Mouse (Mus musculus): ENCODE measurements around the gene Asxl2. TPM values are rescaled to one million over a fixed set of nuclear protein-coding genes. Genes with fewer than 3 reads are reported as not detected.

Asxl2 gene
- polyA plus RNA-seq, 2 experiments, result 6.7 to 7.2 TPM

DNA sequence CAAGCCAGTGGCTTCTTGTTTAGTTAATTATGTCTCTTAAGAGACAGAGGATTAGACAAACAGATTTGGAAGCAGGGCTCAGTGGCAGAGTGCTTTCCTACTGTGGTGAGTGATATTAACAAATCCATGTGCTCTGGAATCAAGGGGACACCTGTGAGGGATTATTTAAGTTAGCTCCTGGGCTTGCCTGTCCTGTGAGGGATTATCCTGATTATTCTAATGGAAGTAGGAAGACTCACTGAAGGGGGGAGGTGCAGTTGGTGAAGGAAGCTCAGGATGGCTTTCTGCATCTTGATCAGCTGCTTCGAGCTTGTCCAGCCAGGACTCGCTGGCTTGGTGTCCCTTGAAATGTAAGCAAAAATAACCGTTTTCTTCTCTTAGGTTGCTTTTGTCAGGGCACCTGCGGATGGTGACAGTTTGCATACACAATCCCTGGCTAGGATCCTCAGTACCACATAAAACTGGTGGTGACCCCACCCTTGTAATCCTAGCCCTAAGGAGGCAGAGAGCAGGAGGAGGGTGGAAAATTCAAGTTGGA lies 119.5 kb downstream of the Asxl2 start:
- TF ChIP-seq CTCF (IDR thresholded peaks at IDR 0.05; ENCODE audit: low read depth), result no peak
- TF ChIP-seq EP300 (IDR thresholded peaks at IDR 0.05; ENCODE audit: low read depth), result no peak
- 59% methylated on average over 4 of the region's 4 CpGs for WGBS (ENCODE audit: insufficient replicate concordance)
- no peak overlapping the region for H3K27ac ChIP-seq
- no peak overlapping the region for H3K4me3 ChIP-seq (ENCODE audit: insufficient read depth in 1 of 2, low read depth in 2 of 2, low read length in 2 of 2)
- H3K36me3 ChIP-seq (replicated peaks; ENCODE audit: control insufficient read depth, insufficient read depth, low read depth), result no peaks in the 10 kb centered on the region
- no peaks in the 10 kb centered on the region for H3K27me3 ChIP-seq (ENCODE audit: control insufficient read depth, insufficient read depth, low read length)
- no peak overlapping the region for H3K4me2 ChIP-seq (ENCODE audit: low read depth)
- H3K9ac ChIP-seq (replicated peaks), result no peak overlapping the region
- H3K4me1 ChIP-seq (replicated peaks; ENCODE audit: control insufficient read depth in 2 of 2, insufficient read depth in 2 of 2, low read length in 1 of 2), result peaks cover 0 to 3% of the 10 kb centered on the region in 2 experiments; a peak in 2 of 4 replicates
- no peak for DNase-seq (ENCODE audit: low read depth in 3 of 3, low spot score in 3 of 3)
- no peaks in the 10 kb centered on the region for H3K9me3 ChIP-seq (ENCODE audit: control insufficient read depth, low read length)
- no peak for ATAC-seq (ENCODE audit: insufficient read depth)

DNA sequence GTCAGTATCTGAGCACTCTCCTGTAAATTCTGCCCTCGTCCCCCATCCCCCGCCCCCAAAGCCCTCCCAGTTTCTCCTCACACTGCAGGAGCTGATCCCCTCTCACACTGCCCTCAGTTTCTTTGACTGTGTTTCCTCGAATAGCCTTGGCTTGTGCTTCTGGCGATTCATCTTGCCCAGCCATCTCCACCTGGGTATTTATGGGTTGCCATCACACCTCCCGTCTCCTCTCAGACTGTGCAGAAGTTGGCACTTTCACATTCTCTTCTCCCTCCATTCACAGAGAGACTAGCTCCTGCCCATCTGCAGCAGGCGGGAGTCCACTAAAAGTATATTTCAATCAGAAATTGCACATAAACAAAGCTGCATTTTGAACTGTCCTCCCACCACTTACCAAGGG lies 120.1 kb downstream of the Asxl2 start:
- Histone ChIP-seq H3K4me3 (ENCODE audit: insufficient read depth in 1 of 2, low read depth in 2 of 2, low read length in 2 of 2) (no peak overlapping the region), H3K9ac (replicated peaks) (no peak overlapping the region), H3K36me3 (replicated peaks; ENCODE audit: control insufficient read depth, insufficient read depth, low read depth) (no peaks in the 10 kb centered on the region), H3K4me2 (ENCODE audit: low read depth) (no peak overlapping the region), H3K4me1 (replicated peaks; ENCODE audit: control insufficient read depth in 2 of 2, insufficient read depth in 2 of 2, low read length in 1 of 2) (peaks cover 0 to 3% of the 10 kb centered on the region in 2 experiments; a peak in 2 of 4 replicates), H3K27ac (no peak overlapping the region), H3K9me3 (ENCODE audit: control insufficient read depth, low read length) (no peaks in the 10 kb centered on the region), H3K27me3 (ENCODE audit: control insufficient read depth, insufficient read depth, low read length) (no peaks in the 10 kb centered on the region)
- no peak for ATAC-seq (ENCODE audit: insufficient read depth)
- TF ChIP-seq CTCF (IDR thresholded peaks at IDR 0.05; ENCODE audit: low read depth) (no peak), EP300 (IDR thresholded peaks at IDR 0.05; ENCODE audit: low read depth) (no peak)
- WGBS (ENCODE audit: insufficient replicate concordance), result 52% methylated on average over 6 of the region's 6 CpGs
- DNase-seq (ENCODE audit: low read depth in 3 of 3, low spot score in 3 of 3), result no peak

DNA sequence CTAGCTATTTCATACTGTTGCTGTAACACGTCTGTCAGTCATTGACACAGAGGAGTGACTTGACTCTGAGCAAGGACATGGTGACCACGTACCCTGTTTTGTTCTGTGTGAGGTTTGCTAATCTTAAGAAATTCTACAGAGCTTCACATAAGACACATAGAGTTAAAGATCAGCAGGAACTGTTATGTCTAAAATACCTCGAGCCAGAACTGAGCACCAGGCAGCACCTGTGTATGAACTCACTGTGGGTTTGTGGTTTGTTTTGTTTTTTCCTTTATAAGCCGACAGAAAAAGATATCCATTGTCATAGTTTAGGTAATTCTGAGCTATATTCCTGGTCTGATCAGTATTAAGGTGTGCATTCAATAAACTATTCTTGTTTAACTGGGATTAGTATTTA lies 120.8 kb downstream of the Asxl2 start:
- WGBS (ENCODE audit: insufficient replicate concordance), result 28% methylated on average over 4 of the region's 4 CpGs
- TF ChIP-seq EP300 (IDR thresholded peaks at IDR 0.05; ENCODE audit: low read depth) (no peak), CTCF (IDR thresholded peaks at IDR 0.05; ENCODE audit: low read depth) (no peak)
- H3K4me2 ChIP-seq (ENCODE audit: low read depth), result no peak overlapping the region
- H3K27me3 ChIP-seq (ENCODE audit: control insufficient read depth, insufficient read depth, low read length), result no peaks in the 10 kb centered on the region
- no peak overlapping the region for H3K4me3 ChIP-seq (ENCODE audit: insufficient read depth in 1 of 2, low read depth in 2 of 2, low read length in 2 of 2)
- H3K9ac ChIP-seq (replicated peaks), result no peak overlapping the region
- H3K27ac ChIP-seq, result no peak overlapping the region
- peaks cover 0 to 3% of the 10 kb centered on the region in 2 experiments; a peak in 2 of 4 replicates for H3K4me1 ChIP-seq (replicated peaks; ENCODE audit: control insufficient read depth in 2 of 2, insufficient read depth in 2 of 2, low read length in 1 of 2)
- no peaks in the 10 kb centered on the region for H3K36me3 ChIP-seq (replicated peaks; ENCODE audit: control insufficient read depth, insufficient read depth, low read depth)
- no peaks in the 10 kb centered on the region for H3K9me3 ChIP-seq (ENCODE audit: control insufficient read depth, low read length)
- no peak for ATAC-seq (ENCODE audit: insufficient read depth)
- no peak for DNase-seq (ENCODE audit: low read depth in 3 of 3, low spot score in 3 of 3)

DNA sequence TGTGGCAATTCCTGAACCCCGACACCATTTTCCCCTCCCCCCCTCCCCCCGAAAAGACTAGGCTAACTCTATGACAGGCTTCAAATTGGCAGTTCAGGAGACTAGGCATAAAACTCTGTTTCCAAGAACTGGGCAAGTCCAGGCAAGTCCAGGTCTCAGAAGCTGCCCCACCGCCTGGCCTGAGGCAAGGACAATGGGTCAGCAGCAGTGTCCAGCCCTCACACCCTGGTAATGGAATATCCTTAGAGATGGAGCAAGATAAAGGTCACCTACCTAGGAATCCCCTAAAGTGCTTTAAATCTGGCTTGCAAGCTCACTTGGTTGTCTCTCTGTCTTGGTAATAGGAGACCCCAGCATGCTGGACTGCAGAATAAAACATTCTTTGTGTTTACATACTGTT lies 121.3 kb downstream of the Asxl2 start:
- no peak overlapping the region for H3K4me3 ChIP-seq (ENCODE audit: insufficient read depth in 1 of 2, low read depth in 2 of 2, low read length in 2 of 2)
- H3K4me2 ChIP-seq (ENCODE audit: low read depth), result no peak overlapping the region
- peaks cover 0 to under 1% of the 10 kb centered on the region in 2 experiments; a peak in 2 of 4 replicates for H3K4me1 ChIP-seq (replicated peaks; ENCODE audit: control insufficient read depth in 2 of 2, insufficient read depth in 2 of 2, low read length in 1 of 2)
- H3K9ac ChIP-seq (replicated peaks), result no peak overlapping the region
- DNase-seq (ENCODE audit: low read depth in 3 of 3, low spot score in 3 of 3) (no peak), ATAC-seq (ENCODE audit: insufficient read depth) (no peak)
- TF ChIP-seq EP300 (IDR thresholded peaks at IDR 0.05; ENCODE audit: low read depth) (no peak), CTCF (IDR thresholded peaks at IDR 0.05; ENCODE audit: low read depth) (no peak)
- no peaks in the 10 kb centered on the region for H3K9me3 ChIP-seq (ENCODE audit: control insufficient read depth, low read length)
- H3K27me3 ChIP-seq (ENCODE audit: control insufficient read depth, insufficient read depth, low read length), result no peaks in the 10 kb centered on the region
- no peaks in the 10 kb centered on the region for H3K36me3 ChIP-seq (replicated peaks; ENCODE audit: control insufficient read depth, insufficient read depth, low read depth)
- no peak overlapping the region for H3K27ac ChIP-seq
- 61% methylated on average over 3 of the region's 3 CpGs for WGBS (ENCODE audit: insufficient replicate concordance)

DNA sequence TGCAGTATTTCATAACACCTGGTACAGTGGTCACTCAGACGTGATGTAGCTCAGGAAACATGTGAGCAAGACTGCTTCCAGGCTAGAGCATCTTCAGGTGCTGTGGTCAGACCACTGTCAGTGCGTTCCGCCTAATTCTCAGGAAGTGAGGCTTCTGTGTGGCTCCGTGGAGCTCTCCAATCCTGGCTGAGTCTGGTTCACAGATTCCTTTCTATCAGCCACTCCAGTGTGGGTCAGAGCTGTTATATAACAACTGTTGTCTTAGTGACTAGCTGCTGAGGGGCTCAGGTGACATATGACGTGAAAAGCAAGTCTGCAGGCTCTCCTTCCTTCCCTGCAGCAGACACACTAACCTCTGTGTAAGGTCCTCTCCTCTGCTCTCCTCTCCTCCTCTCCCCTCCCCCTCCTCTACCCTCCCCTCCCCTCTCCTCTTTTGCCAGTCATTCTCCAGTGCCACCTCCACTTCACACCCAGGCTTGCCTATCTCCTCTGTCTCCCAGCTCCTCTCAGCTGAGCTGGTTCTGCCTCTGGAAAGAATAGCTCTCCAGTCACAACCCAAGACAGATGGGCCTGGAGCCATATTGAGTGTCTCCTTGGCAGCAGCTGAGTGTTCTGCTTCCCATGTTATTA lies 122.0 kb downstream of the Asxl2 start:
- DNase-seq (ENCODE audit: low read depth in 3 of 3, low spot score in 3 of 3) (no peak), ATAC-seq (ENCODE audit: insufficient read depth) (no peak)
- Histone ChIP-seq H3K9ac (replicated peaks) (no peak overlapping the region), H3K36me3 (replicated peaks; ENCODE audit: control insufficient read depth, insufficient read depth, low read depth) (no peaks in the 10 kb centered on the region), H3K27ac (no peak overlapping the region), H3K27me3 (ENCODE audit: control insufficient read depth, insufficient read depth, low read length) (no peaks in the 10 kb centered on the region), H3K4me2 (ENCODE audit: low read depth) (no peak overlapping the region), H3K4me1 (replicated peaks; ENCODE audit: control insufficient read depth in 2 of 2, insufficient read depth in 2 of 2, low read length in 1 of 2) (no peaks in the 10 kb centered on the region), H3K4me3 (ENCODE audit: insufficient read depth in 1 of 2, low read depth in 2 of 2, low read length in 2 of 2) (no peak overlapping the region), H3K9me3 (ENCODE audit: control insufficient read depth, low read length) (no peaks in the 10 kb centered on the region)
- TF ChIP-seq CTCF (IDR thresholded peaks at IDR 0.05; ENCODE audit: low read depth), result no peak
- no peak for TF ChIP-seq EP300 (IDR thresholded peaks at IDR 0.05; ENCODE audit: low read depth)
- WGBS (ENCODE audit: insufficient replicate concordance), result 26% methylated on average over 5 of the region's 5 CpGs
